Mouse (Mus musculus): ENCODE results near the gene Smyd3.

Gene Smyd3

DNA sequence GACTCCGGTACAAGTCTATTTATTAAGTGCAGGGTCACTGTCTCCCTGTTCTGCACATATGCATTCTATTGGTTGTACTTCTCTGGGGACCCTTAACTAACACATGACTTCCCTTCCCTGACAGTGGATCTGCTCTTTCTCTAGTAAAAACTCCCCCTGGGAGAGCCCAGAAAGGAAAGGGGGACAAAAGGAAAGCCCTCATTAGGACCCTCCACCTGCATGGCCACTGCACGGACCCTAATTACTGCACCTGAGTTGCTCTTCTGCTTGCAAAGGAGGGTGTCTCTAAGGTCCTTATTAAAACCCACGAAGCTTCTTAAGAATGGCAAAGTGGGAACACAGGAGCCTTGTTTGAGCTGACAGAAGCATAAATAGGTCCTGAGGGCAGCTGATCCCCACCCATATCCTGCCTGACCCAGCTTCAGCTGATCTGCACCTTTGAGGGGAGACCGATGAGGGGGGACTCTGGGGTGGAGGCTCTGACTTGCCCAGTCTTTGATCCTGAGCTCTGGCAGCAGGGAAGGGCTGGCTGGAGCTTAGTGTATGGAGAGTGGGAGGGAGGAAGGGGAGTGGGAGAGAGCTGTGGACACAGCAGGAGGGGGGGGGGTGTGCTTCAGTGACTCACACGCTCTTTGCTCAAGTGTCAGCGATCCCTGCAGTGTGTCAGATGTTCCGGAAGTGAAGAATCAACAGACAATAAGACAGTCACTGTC is 575.4 kb downstream of the Smyd3 start:
- DNase-seq (ENCODE audit: low spot score) = no peak

- no peak for DNase-seq (ENCODE audit: low spot score)
Observed at GRCm38 (mm10) chr1:178940353-178940752, 577.5 kb downstream of the Smyd3 start.

- no peak for DNase-seq (ENCODE audit: low spot score)
Observed at GRCm38 (mm10) chr1:178936976-178937375, 580.9 kb downstream of the Smyd3 start.

- no peak for DNase-seq (ENCODE audit: low spot score)
Observed at GRCm38 (mm10) chr1:178936457-178936856, 581.4 kb downstream of the Smyd3 start.

GRCm38 (mm10) chr1:178933953-178934637 is 583.7 kb downstream of the Smyd3 start:
- DNase-seq (ENCODE audit: low spot score) = no peak

- no peak for DNase-seq (ENCODE audit: low spot score)
Observed at GRCm38 (mm10) chr1:178929531-178929930, 588.3 kb downstream of the Smyd3 start.

GRCm38 (mm10) chr1:178924492-178925183 is 593.2 kb downstream of the Smyd3 start:
- DNase-seq (ENCODE audit: low spot score) = no peak

GRCm38 (mm10) chr1:178917194-178917902 is 600.5 kb downstream of the Smyd3 start:
- no peak for DNase-seq (ENCODE audit: low spot score)

DNA sequence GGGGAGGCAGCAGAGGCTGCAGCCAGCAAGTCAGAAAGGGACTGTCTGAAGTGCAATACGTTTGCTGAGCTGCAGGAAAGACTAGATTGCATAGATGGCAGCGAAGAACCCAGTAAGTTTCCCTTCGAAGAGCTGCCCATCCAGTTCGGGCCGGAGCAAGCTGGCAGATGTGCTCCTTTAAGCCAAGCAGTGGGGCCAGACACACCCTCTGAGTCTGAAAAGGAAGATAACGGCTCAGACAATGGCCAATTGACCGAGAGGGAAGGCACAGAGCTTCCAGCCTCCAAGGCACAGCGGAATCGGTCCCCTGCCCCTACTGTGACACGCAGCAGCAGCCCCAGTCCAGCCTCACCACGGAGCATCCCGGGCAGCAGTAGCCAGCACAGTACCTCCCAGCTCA is 602.8 kb downstream of the Smyd3 start:
- DNase-seq (ENCODE audit: low spot score) = no peak

DNA sequence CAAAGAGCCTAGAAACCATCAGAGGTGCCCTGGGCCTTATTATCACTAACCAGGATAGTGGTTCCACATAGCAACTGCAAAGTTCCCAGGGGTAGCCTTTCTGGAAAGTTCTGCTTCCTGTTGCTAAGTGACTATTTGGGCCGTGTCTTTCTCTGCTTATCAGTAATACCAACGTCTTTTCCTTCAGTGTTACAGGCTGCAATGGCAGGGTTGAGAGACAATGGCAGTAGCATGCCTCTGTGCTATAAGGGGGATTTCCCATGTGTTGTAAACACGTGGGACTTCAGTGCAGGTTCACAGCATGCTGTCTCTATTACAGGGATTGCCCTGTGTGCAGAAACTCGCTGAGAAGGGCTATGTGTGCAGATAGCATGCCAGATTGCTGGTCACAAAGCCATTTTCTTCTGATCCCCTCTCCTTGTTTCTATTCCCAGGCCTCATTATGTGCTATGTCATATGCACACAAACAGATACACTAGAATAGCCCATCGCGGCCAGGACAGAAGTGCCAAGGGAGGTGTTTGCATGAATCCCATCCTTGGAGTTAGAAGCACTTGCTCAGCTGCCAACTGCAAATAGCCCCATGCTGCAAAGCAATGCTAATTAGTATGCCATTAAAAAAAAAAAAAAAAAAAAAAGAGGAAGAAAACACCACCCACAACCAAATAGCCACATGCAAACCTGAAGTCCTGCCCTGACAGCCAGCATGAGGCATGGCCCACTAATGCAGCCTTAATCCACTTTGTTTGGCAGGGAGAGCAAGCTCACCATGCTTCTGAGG is 604.7 kb downstream of the Smyd3 start:
- DNase-seq (ENCODE audit: low spot score) = no peak

GRCm38 (mm10) chr1:178910951-178911350 is 606.9 kb downstream of the Smyd3 start:
- DNase-seq (ENCODE audit: low spot score) = no peak
